Comparison of ENCODE assay signal across 31 mouse cellular contexts in genomic region chr12:106139491-106139890, GRCm38 (mm10).
A peak's percentile ranks its signal among the peaks of the same experiment; 100 is the strongest.
DNase-seq lines count a peak whose midpoint lies in the region; ATAC-seq and TF ChIP-seq lines count a peak whose summit lies in the region.
"Had no signal": no experiment of that assay in that cellular context is flagged by ENCODE, and none has a peak within 500 bp of the region (broad histone marks: within the 10 kb centered on the region; RNA-seq: fewer than 3 reads in every experiment).

No protein-coding gene starts in this region.

- H3K9ac ChIP-seq in forebrain, embryonic 14.5 days (ENCODE audit: low read length), result no peak overlapping the region
- H3K9ac ChIP-seq in forebrain, embryonic 11.5 days (ENCODE audit: low read length), result no peak overlapping the region
- no peak overlapping the region for H3K9ac ChIP-seq in hindbrain, embryonic 12.5 days
- no peak overlapping the region for H3K9ac ChIP-seq in hindbrain, postnatal 0 days (replicated peaks; ENCODE audit: low read length)
- no peak overlapping the region for H3K9ac ChIP-seq in neural tube, embryonic 11.5 days (ENCODE audit: low read length)
- H3K9ac ChIP-seq: heart, embryonic 12.5 days; kidney, embryonic 15.5 days; limb, embryonic 12.5 days; liver, embryonic 15.5 days; lung, embryonic 15.5 days had no signal

- H3K9me3 ChIP-seq in forebrain, embryonic 14.5 days (replicated peaks; ENCODE audit: control insufficient read depth, low read length), result no peaks in the 10 kb centered on the region
- H3K9me3 ChIP-seq in forebrain, embryonic 11.5 days (ENCODE audit: control insufficient read depth, low read length), result no peaks in the 10 kb centered on the region
- no peaks in the 10 kb centered on the region for H3K9me3 ChIP-seq in hindbrain, embryonic 12.5 days (replicated peaks)
- no peaks in the 10 kb centered on the region for H3K9me3 ChIP-seq in hindbrain, postnatal 0 days (ENCODE audit: low read length)
- no peaks in the 10 kb centered on the region for H3K9me3 ChIP-seq in neural tube, embryonic 11.5 days (ENCODE audit: control insufficient read depth, low read length)
- H3K9me3 ChIP-seq: heart, embryonic 12.5 days; kidney, embryonic 15.5 days; limb, embryonic 12.5 days; liver, embryonic 15.5 days; lung, embryonic 15.5 days had no signal

- peak; percentile 25 for DNase-seq in forebrain, embryonic 14.5 days (ENCODE audit: low spot score)
- no peak for DNase-seq in forebrain, embryonic 11.5 days (ENCODE audit: low spot score)
- DNase-seq in hindbrain, postnatal 0 days (ENCODE audit: low spot score), result no peak
- DNase-seq in neural tube, embryonic 11.5 days (ENCODE audit: low spot score), result peak; percentile 6
- DNase-seq in neural tube, embryonic 10.5 days (ENCODE audit: extremely low spot score, low spot score), result no peak
- no peak for DNase-seq in spleen, adult 18-20 months
- DNase-seq: adrenal gland, adult 8-10 months; cerebellum, adult 11 months; cerebellum, adult 9-10 months; cerebellum, postnatal 36 days; gastrocnemius, adult 2 months; gastrocnemius, postnatal 36 days; heart, adult 2 months; heart, postnatal 4 days; kidney, adult 18-20 months; kidney, postnatal 25 days; thymus, adult 18-20 months; thymus, postnatal 25 days had no signal

- TF ChIP-seq CTCF in hindbrain, postnatal 0 days (IDR thresholded peaks at IDR 0.05; ENCODE audit: low read depth), result no peak

- H3K4me2 ChIP-seq in forebrain, embryonic 14.5 days (ENCODE audit: low read length), result no peak overlapping the region
- no peak overlapping the region for H3K4me2 ChIP-seq in forebrain, embryonic 11.5 days (ENCODE audit: low read depth, low read length, severe bottlenecking)
- H3K4me2 ChIP-seq in hindbrain, embryonic 12.5 days (replicated peaks), result no peak overlapping the region
- H3K4me2 ChIP-seq in hindbrain, postnatal 0 days (ENCODE audit: low read depth, low read length), result no peak overlapping the region
- H3K4me2 ChIP-seq in neural tube, embryonic 11.5 days (ENCODE audit: low read depth), result no peak overlapping the region
- H3K4me2 ChIP-seq: heart, embryonic 12.5 days; kidney, embryonic 15.5 days; limb, embryonic 12.5 days; liver, embryonic 15.5 days; lung, embryonic 15.5 days had no signal

- peak overlapping the region; percentile 9; the same call in 1 of the 2 replicates for H3K27ac ChIP-seq in forebrain, embryonic 14.5 days (ENCODE audit: low read depth, low read length)
- no peak overlapping the region for H3K27ac ChIP-seq in forebrain, embryonic 11.5 days (ENCODE audit: low read depth, low read length)
- 0 out of 2 replicates have a peak overlapping the region, but pooled peaks have one; percentile 1 for H3K27ac ChIP-seq in hindbrain, embryonic 12.5 days
- H3K27ac ChIP-seq in hindbrain, postnatal 0 days, result no peak overlapping the region
- no peak overlapping the region for H3K27ac ChIP-seq in neural tube, embryonic 11.5 days (ENCODE audit: low read depth, low read length)
- H3K27ac ChIP-seq: gastrocnemius, adult 2 months; heart, adult 2 months; kidney, embryonic 15.5 days; layer of hippocampus, adult 2 months; left cerebral cortex, adult 2 months; limb, embryonic 12.5 days; liver, embryonic 15.5 days; lung, embryonic 15.5 days; stomach, postnatal 0 days had no signal

- no peaks in the 10 kb centered on the region for H3K27me3 ChIP-seq in forebrain, embryonic 14.5 days (replicated peaks; ENCODE audit: control insufficient read depth, insufficient read depth, low read length)
- no peaks in the 10 kb centered on the region for H3K27me3 ChIP-seq in forebrain, embryonic 11.5 days (ENCODE audit: control insufficient read depth, insufficient read depth, low read length)
- no peaks in the 10 kb centered on the region for H3K27me3 ChIP-seq in hindbrain, embryonic 12.5 days
- no peaks in the 10 kb centered on the region for H3K27me3 ChIP-seq in hindbrain, postnatal 0 days (ENCODE audit: insufficient read depth, low read length)
- no peaks in the 10 kb centered on the region for H3K27me3 ChIP-seq in neural tube, embryonic 11.5 days (ENCODE audit: control insufficient read depth, insufficient read depth, low read length)
- H3K27me3 ChIP-seq: CH12.LX; heart, embryonic 12.5 days; kidney, embryonic 15.5 days; limb, embryonic 12.5 days; liver, embryonic 15.5 days; lung, embryonic 15.5 days had no signal

- WGBS in forebrain, embryonic 14.5 days, result 75% methylated on average over 11 of the region's 11 CpGs
- 86% methylated on average over 11 of the region's 11 CpGs for WGBS in forebrain, embryonic 11.5 days
- WGBS in hindbrain, embryonic 12.5 days, result 69% methylated on average over 11 of the region's 11 CpGs
- WGBS in hindbrain, postnatal 0 days, result 61% methylated on average over 11 of the region's 11 CpGs
- WGBS in neural tube, embryonic 11.5 days, result 84% methylated on average over 11 of the region's 11 CpGs

- H3K4me1 ChIP-seq in forebrain, embryonic 14.5 days (ENCODE audit: control insufficient read depth, insufficient read depth, low read length), result no peaks in the 10 kb centered on the region
- H3K4me1 ChIP-seq in forebrain, embryonic 11.5 days (replicated peaks; ENCODE audit: control insufficient read depth, insufficient read depth, low read length), result no peaks in the 10 kb centered on the region
- H3K4me1 ChIP-seq in hindbrain, embryonic 12.5 days, result peaks cover 23% of the 10 kb centered on the region
- no peaks in the 10 kb centered on the region for H3K4me1 ChIP-seq in hindbrain, postnatal 0 days (ENCODE audit: insufficient read depth, low read length)
- no peaks in the 10 kb centered on the region for H3K4me1 ChIP-seq in neural tube, embryonic 11.5 days (ENCODE audit: control insufficient read depth, insufficient read depth, low read length)
- H3K4me1 ChIP-seq: heart, embryonic 12.5 days; limb, embryonic 12.5 days; liver, embryonic 15.5 days; lung, embryonic 15.5 days had no signal

- no peaks in the 10 kb centered on the region for H3K36me3 ChIP-seq in forebrain, embryonic 14.5 days (ENCODE audit: control insufficient read depth, insufficient read depth, low read length)
- H3K36me3 ChIP-seq in forebrain, embryonic 11.5 days (ENCODE audit: control insufficient read depth, insufficient read depth, low read length), result no peaks in the 10 kb centered on the region
- H3K36me3 ChIP-seq in hindbrain, embryonic 12.5 days, result no peaks in the 10 kb centered on the region
- no peaks in the 10 kb centered on the region for H3K36me3 ChIP-seq in hindbrain, postnatal 0 days (ENCODE audit: insufficient read depth, low read length)
- no peaks in the 10 kb centered on the region for H3K36me3 ChIP-seq in neural tube, embryonic 11.5 days (ENCODE audit: control insufficient read depth, insufficient read depth, low read length)
- H3K36me3 ChIP-seq: G1E; heart, embryonic 12.5 days; kidney, embryonic 15.5 days; limb, embryonic 12.5 days; liver, embryonic 15.5 days; lung, embryonic 15.5 days had no signal

- ATAC-seq in forebrain, embryonic 14.5 days, result no peak
- no peak for ATAC-seq in forebrain, embryonic 11.5 days (replicated peaks; ENCODE audit: low FRiP score)
- 0 out of 2 replicates have a peak, but pooled peaks have one; percentile 11 for ATAC-seq in hindbrain, embryonic 12.5 days (ENCODE audit: low FRiP score)
- ATAC-seq in hindbrain, postnatal 0 days, result no peak
- no peak for ATAC-seq in neural tube, embryonic 11.5 days (ENCODE audit: insufficient read depth, low FRiP score, low TSS enrichment)
- ATAC-seq in megakaryocyte, adult 5-6 weeks (ENCODE audit: poor library complexity, severe bottlenecking), result no peak

- no peak overlapping the region for H3K4me3 ChIP-seq in forebrain, embryonic 14.5 days (ENCODE audit: low read depth, low read length)
- no peak overlapping the region for H3K4me3 ChIP-seq in forebrain, embryonic 11.5 days (ENCODE audit: low read depth, low read length)
- H3K4me3 ChIP-seq in hindbrain, embryonic 12.5 days, result no peak overlapping the region
- no peak overlapping the region for H3K4me3 ChIP-seq in hindbrain, postnatal 0 days (ENCODE audit: low read length)
- no peak overlapping the region for H3K4me3 ChIP-seq in neural tube, embryonic 11.5 days (ENCODE audit: low read depth, low read length)
- H3K4me3 ChIP-seq: gastrocnemius, adult 2 months; heart, adult 2 months; heart, embryonic 12.5 days; kidney, embryonic 15.5 days; layer of hippocampus, adult 2 months; left cerebral cortex, adult 2 months; limb, embryonic 12.5 days; liver, embryonic 15.5 days; lung, embryonic 15.5 days; myocyte had no signal

Comparison
In these comparisons a context has a peak if more than half of its experiments do, and no peak if none do; other contexts are left out.
1. DNase-seq: peak in forebrain, embryonic 14.5 days (single experiment) and neural tube, embryonic 11.5 days (single experiment); none in forebrain, embryonic 11.5 days (single experiment), hindbrain, postnatal 0 days (single experiment), neural tube, embryonic 10.5 days (single experiment) and spleen, adult 18-20 months (0 of 2).
2. H3K27ac ChIP-seq: peak in forebrain, embryonic 14.5 days (single experiment) and hindbrain, embryonic 12.5 days (single experiment); none in forebrain, embryonic 11.5 days (single experiment), hindbrain, postnatal 0 days (single experiment) and neural tube, embryonic 11.5 days (single experiment).